Mouse (Mus musculus) spleen, adult 2 months (tissue): Measurements from ENCODE around the gene Ccdc114.
"Not testable (repeated sequence)": the region's sequence is repeated elsewhere in the genome, so short reads cannot be mapped to it uniquely, and the experiment has no call there.

Experiments used
- CTCF ChIP-seq: fragments of 200-500 bp; IDR thresholded peaks from 2 replicates; pipeline ENCODE4 v1.5.1; 2011; ENCODE audit warnings: mild to moderate bottlenecking, inconsistent platforms; ENCODE audit not compliant: insufficient read depth, insufficient read length, insufficient replicate concordance; ENCODE audit errors: extremely low read depth
- POLR2A ChIP-seq: fragments of 200-500 bp; IDR thresholded peaks from 2 replicates; pipeline ENCODE4 v1.6.1; 2011; ENCODE audit warnings: low read depth, low read length, inconsistent platforms

DNA sequence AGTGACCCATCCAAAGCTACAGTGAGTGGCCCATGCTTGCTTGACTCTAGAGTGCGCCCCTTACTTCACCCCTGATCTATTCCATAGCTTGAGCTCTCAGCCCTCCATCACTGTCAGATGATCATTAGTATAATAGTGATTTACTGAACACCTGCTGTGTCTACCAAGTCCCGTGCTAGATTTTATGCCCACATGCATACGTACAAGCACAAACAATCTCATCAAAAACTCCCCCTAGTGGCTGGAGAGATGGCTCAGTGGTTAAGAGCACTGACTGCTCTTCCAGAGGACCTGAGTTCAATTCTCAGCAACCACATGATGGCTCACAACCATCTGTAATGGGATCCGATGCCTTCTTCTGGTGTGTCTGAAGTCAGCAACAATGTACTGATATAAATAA, 25.7 kb upstream of the Ccdc114 start:
- TF ChIP-seq CTCF = peak; percentile 0; the same call in 1 of the 2 replicates
- TF ChIP-seq POLR2A = not testable (repeated sequence)
